31 mouse cellular contexts compared by ENCODE assay signal in genomic region chr3:36008411-36009154, GRCm38 (mm10). TPM values are rescaled to one million over a fixed set of nuclear protein-coding genes. Genes with fewer than 3 reads are reported as not detected.
A peak's percentile ranks its signal among the peaks of the same experiment; 100 is the strongest.
DNase-seq lines count a peak whose midpoint lies in the region; ATAC-seq and TF ChIP-seq lines count a peak whose summit lies in the region.
"Had no signal": no experiment of that assay in that cellular context is flagged by ENCODE, and none has a peak within 500 bp of the region (broad histone marks: within the 10 kb centered on the region; RNA-seq: fewer than 3 reads in every experiment).

No protein-coding gene starts in this region.

- no peaks in the 10 kb centered on the region for H3K4me1 ChIP-seq in lung, embryonic 14.5 days (ENCODE audit: insufficient read depth)
- H3K4me1 ChIP-seq in limb, embryonic 13.5 days = 0 out of 2 replicates have a peak, but pooled peaks cover 4% of the 10 kb centered on the region
- H3K4me1 ChIP-seq: embryonic facial prominence, embryonic 12.5 days; embryonic facial prominence, embryonic 15.5 days; hindbrain, embryonic 10.5 days; hindbrain, embryonic 13.5 days had no signal

- no peaks in the 10 kb centered on the region for H3K9me3 ChIP-seq in lung, embryonic 14.5 days (ENCODE audit: low read depth, low read length)
- H3K9me3 ChIP-seq in limb, embryonic 13.5 days = no peaks in the 10 kb centered on the region
- H3K9me3 ChIP-seq: embryonic facial prominence, embryonic 12.5 days; embryonic facial prominence, embryonic 15.5 days; heart, embryonic 15.5 days; hindbrain, embryonic 13.5 days had no signal

- no peaks in the 10 kb centered on the region for H3K36me3 ChIP-seq in lung, embryonic 14.5 days (ENCODE audit: insufficient read depth)
- no peaks in the 10 kb centered on the region for H3K36me3 ChIP-seq in limb, embryonic 13.5 days
- H3K36me3 ChIP-seq: embryonic facial prominence, embryonic 12.5 days; embryonic facial prominence, embryonic 15.5 days; heart, embryonic 12.5 days; heart, embryonic 15.5 days; hindbrain, embryonic 10.5 days; hindbrain, embryonic 13.5 days had no signal

- no peak overlapping the region for H3K4me3 ChIP-seq in lung, embryonic 14.5 days (ENCODE audit: low read depth, low read length)
- H3K4me3 ChIP-seq in limb, embryonic 13.5 days = no peak overlapping the region
- H3K4me3 ChIP-seq: embryonic facial prominence, embryonic 12.5 days; embryonic facial prominence, embryonic 15.5 days; gastrocnemius, adult 2 months; heart, embryonic 12.5 days; heart, embryonic 15.5 days; hindbrain, embryonic 10.5 days; hindbrain, embryonic 13.5 days had no signal

- no peak for TF ChIP-seq CTCF in lung, embryonic 14.5 days (IDR thresholded peaks at IDR 0.05; ENCODE audit: low read depth)

- no peak overlapping the region for H3K9ac ChIP-seq in lung, embryonic 14.5 days
- no peak overlapping the region for H3K9ac ChIP-seq in limb, embryonic 13.5 days
- H3K9ac ChIP-seq: embryonic facial prominence, embryonic 12.5 days; embryonic facial prominence, embryonic 15.5 days; forebrain, postnatal 0 days; heart, embryonic 12.5 days; heart, embryonic 15.5 days; hindbrain, embryonic 13.5 days had no signal

- peak; percentile 62; the same call in 1 of the 2 replicates for ATAC-seq in lung, embryonic 14.5 days (ENCODE audit: insufficient read depth)
- ATAC-seq in limb, embryonic 13.5 days (ENCODE audit: low FRiP score, low read depth) = peak; percentile 14; the same call in 1 of the 2 replicates
- ATAC-seq: activated CD4-positive, CD25-positive, alpha-beta regulatory T cell, adult 4 months; CD4-positive, CD25-positive, alpha-beta regulatory T cell, adult 4 months; forebrain, embryonic 14.5 days; forebrain, postnatal 0 days; hindbrain, embryonic 16.5 days had no signal

- peak; percentile 36 for DNase-seq in lung, embryonic 14.5 days
- DNase-seq in lung, postnatal 14 days = no peak
- peak; percentile 7 for DNase-seq in lung, postnatal 10 days
- DNase-seq in lung, postnatal 4 days = no peak
- DNase-seq in adipocyte (ENCODE audit: low spot score) = peak; percentile 58
- no peak for DNase-seq in right cerebral cortex, adult 2 months (ENCODE audit: low spot score in 2 of 2)
- DNase-seq: adrenal gland, postnatal 10 days; adrenal gland, postnatal 36 days; cerebellum, adult 18-20 months; cerebellum, adult 9-10 months; cerebellum, postnatal 25 days; forebrain, postnatal 0 days; gastrocnemius, adult 2 months; gastrocnemius, postnatal 14 days; heart, adult 18-20 months; heart, postnatal 10 days; heart, postnatal 36 days had no signal

- 58% methylated on average over 4 of the region's 4 CpGs for WGBS in lung, embryonic 14.5 days
- WGBS in limb, embryonic 13.5 days = 54% methylated on average over 4 of the region's 4 CpGs

- no peak overlapping the region for H3K4me2 ChIP-seq in lung, embryonic 14.5 days
- no peak overlapping the region for H3K4me2 ChIP-seq in limb, embryonic 13.5 days (replicated peaks)
- H3K4me2 ChIP-seq: embryonic facial prominence, embryonic 12.5 days; embryonic facial prominence, embryonic 15.5 days; heart, embryonic 12.5 days; heart, embryonic 15.5 days; hindbrain, embryonic 13.5 days had no signal

- H3K27ac ChIP-seq in lung, embryonic 14.5 days (ENCODE audit: low read depth) = no peak overlapping the region
- no peak overlapping the region for H3K27ac ChIP-seq in limb, embryonic 13.5 days
- H3K27ac ChIP-seq: embryonic facial prominence, embryonic 12.5 days; embryonic facial prominence, embryonic 15.5 days; gastrocnemius, adult 2 months; heart, embryonic 15.5 days; hindbrain, embryonic 10.5 days; hindbrain, embryonic 13.5 days had no signal

- H3K27me3 ChIP-seq in lung, embryonic 14.5 days (ENCODE audit: insufficient read depth, low read length) = no peaks in the 10 kb centered on the region
- no peaks in the 10 kb centered on the region for H3K27me3 ChIP-seq in limb, embryonic 13.5 days
- H3K27me3 ChIP-seq: embryonic facial prominence, embryonic 12.5 days; embryonic facial prominence, embryonic 15.5 days; heart, embryonic 12.5 days; heart, embryonic 15.5 days; hindbrain, embryonic 13.5 days had no signal

RNA-seq across cellular contexts. Expression of gene Mccc1, which starts 8.1 kb away (rescaled TPM):
- polyA plus RNA-seq in lung, embryonic 14.5 days (2014; fragmentation: Nextera tagmentation; extraction: Ambion mirVana) = 31.7 and 33.1 TPM in 2 replicates
- 38.8 and 39.4 TPM in 2 replicates for polyA plus RNA-seq in limb, embryonic 13.5 days (2015; fragmentation: Nextera tagmentation; extraction: Ambion mirVana)

RNA-seq across cellular contexts. Expression of gene Ccdc144b, which starts 44.8 kb away (rescaled TPM):
- not detected in 2 replicates for polyA plus RNA-seq in lung, embryonic 14.5 days (2014; fragmentation: Nextera tagmentation; extraction: Ambion mirVana)
- 0.03 TPM in 1 of 2 replicates, not detected in the other for polyA plus RNA-seq in limb, embryonic 13.5 days (2015; fragmentation: Nextera tagmentation; extraction: Ambion mirVana)
- polyA plus RNA-seq: activated CD4-positive, CD25-positive, alpha-beta regulatory T cell, adult 4 months; C2C12; CD4-positive, CD25-positive, alpha-beta regulatory T cell, adult 4 months; embryonic facial prominence, embryonic 12.5 days; embryonic facial prominence, embryonic 15.5 days; forebrain, embryonic 11.5 days; forebrain, embryonic 14.5 days; forebrain, postnatal 0 days; frontal cortex, adult 2 months; hindbrain, embryonic 10.5 days; hindbrain, embryonic 13.5 days; hindbrain, embryonic 16.5 days had no signal

RNA-seq across cellular contexts. Expression of gene Acad9, which starts 57.2 kb away (rescaled TPM):
- 90.4 and 92.1 TPM in 2 replicates for polyA plus RNA-seq in lung, embryonic 14.5 days (2014; fragmentation: Nextera tagmentation; extraction: Ambion mirVana)
- 95.3 and 96.2 TPM in 2 replicates for polyA plus RNA-seq in limb, embryonic 13.5 days (2015; fragmentation: Nextera tagmentation; extraction: Ambion mirVana)

Comparison
In these comparisons a context has a peak if more than half of its experiments do, and no peak if none do; other contexts are left out.
1. DNase-seq: peak in lung, embryonic 14.5 days (single experiment), lung, postnatal 10 days (single experiment) and adipocyte (single experiment); none in lung, postnatal 14 days (single experiment), lung, postnatal 4 days (0 of 2) and right cerebral cortex, adult 2 months (0 of 2).